Mouse (Mus musculus) stomach, embryonic 15.5 days (tissue): ENCODE data around the gene Krt16. TPM values are rescaled to one million over a fixed set of nuclear protein-coding genes. Genes with fewer than 3 reads are reported as not detected.
"Not testable (repeated sequence)": the region's sequence is repeated elsewhere in the genome, so short reads cannot be mapped to it uniquely, and the experiment has no call there.

Experiments
- ATAC-seq: fragments of 200-750 bp; cut with Nextera tagmentation; 2 replicates; pipeline ENCODE4 v1.8.0; 2017; ENCODE audit warnings: low read depth, moderate number of reproducible peaks, moderate TSS enrichment; ENCODE audit not compliant: insufficient read depth, low FRiP score
- H3K27ac ChIP-seq: fragments of 300-500 bp; sonication (generic); 2 replicates; pipeline ENCODE4 v1.5.1; 2015; ENCODE audit warnings: mild to moderate bottlenecking, inconsistent platforms
- H3K27me3 ChIP-seq: fragments of 300-500 bp; sonication (generic); replicated peaks from 2 replicates; pipeline ENCODE4 v1.6.1; 2015; ENCODE audit warnings: inconsistent platforms
- H3K36me3 ChIP-seq: fragments of 300-500 bp; sonication (generic); 2 replicates; pipeline ENCODE4 v1.6.1; 2015; ENCODE audit warnings: inconsistent platforms
- H3K4me1 ChIP-seq: fragments of 300-500 bp; sonication (generic); 2 replicates; pipeline ENCODE4 v1.6.1; 2015; ENCODE audit warnings: inconsistent platforms
- H3K4me2 ChIP-seq: fragments of 300-500 bp; sonication (generic); 2 replicates; pipeline ENCODE4 v1.6.1; 2015; ENCODE audit warnings: mild to moderate bottlenecking, inconsistent platforms
- H3K4me3 ChIP-seq: fragments of 300-500 bp; sonication (generic); replicated peaks from 2 replicates; pipeline ENCODE4 v1.5.1; 2015; ENCODE audit warnings: inconsistent platforms
- H3K9ac ChIP-seq: fragments of 300-500 bp; sonication (generic); 2 replicates; pipeline ENCODE4 v1.6.1; 2015; ENCODE audit warnings: inconsistent platforms
- H3K9me3 ChIP-seq: fragments of 300-500 bp; sonication (generic); 2 replicates; pipeline ENCODE4 v1.6.1; 2016; ENCODE audit warnings: inconsistent platforms
- WGBS: fragments of 180-500 bp; shearing (Covaris S2); methylation state at CpG from one replicate; pipeline ENCODE4 v1.1.7; 2015; 5-methylcytosine and 5-hydroxymethylcytosine counted together
- polyA plus RNA-seq: library from polyadenylated mRNA; unstranded; fragments of >200 nt; fragmentation: Nextera tagmentation; extraction: Ambion mirVana; gene quantifications from 2 replicates; pipeline ENCODE4 v1.2.1, GENCODE M21; 2015

Krt16 gene
- polyA plus RNA-seq, 1 experiment from 2014 or later = 0.68 TPM

- no peaks in the 10 kb centered on the region for H3K9me3 ChIP-seq
- WGBS = 53% methylated on average over 5 of the region's 5 CpGs
- H3K4me2 ChIP-seq = no peak overlapping the region
- no peak overlapping the region for H3K9ac ChIP-seq
- no peaks in the 10 kb centered on the region for H3K27me3 ChIP-seq
- no peak overlapping the region for H3K4me3 ChIP-seq
- H3K36me3 ChIP-seq = no peaks in the 10 kb centered on the region
- no peak overlapping the region for H3K27ac ChIP-seq
- ATAC-seq = peak; percentile 61
- H3K4me1 ChIP-seq = no peaks in the 10 kb centered on the region
Measured at GRCm38 (mm10) chr11:100254360-100255090, 5.8 kb upstream of the Krt16 start.

GRCm38 (mm10) chr11:100246471-100246870, 2.2 kb downstream of the Krt16 start:
- not testable (repeated sequence) for H3K4me2 ChIP-seq, H3K9me3 ChIP-seq, H3K9ac ChIP-seq, H3K4me1 ChIP-seq, H3K27ac ChIP-seq, H3K36me3 ChIP-seq, H3K27me3 ChIP-seq, H3K4me3 ChIP-seq, ATAC-seq
- 70% methylated on average over 7 of the region's 7 CpGs for WGBS

DNA sequence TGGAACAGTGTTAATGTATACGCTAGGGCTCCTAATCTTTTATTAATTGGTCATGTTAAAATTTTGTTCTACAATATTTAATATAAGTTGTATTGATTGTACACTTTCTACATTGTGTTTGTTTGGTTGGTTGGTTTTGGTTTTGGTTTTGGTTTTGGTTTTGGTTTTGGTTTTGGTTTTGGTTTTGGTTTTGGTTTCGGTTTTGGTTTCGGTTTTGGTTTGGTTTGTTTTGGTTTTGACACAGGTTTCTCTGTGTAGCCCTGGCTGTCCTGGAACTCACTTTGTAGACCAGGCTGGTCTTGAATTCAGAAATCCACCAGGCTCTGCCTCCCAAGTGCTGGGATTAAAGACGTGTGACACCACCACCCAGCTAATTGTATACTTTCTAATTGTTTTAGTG, 8.4 kb downstream of the Krt16 start:
- not testable (repeated sequence) for H3K27ac ChIP-seq, H3K4me2 ChIP-seq, H3K9me3 ChIP-seq, H3K36me3 ChIP-seq, ATAC-seq, H3K4me3 ChIP-seq, H3K27me3 ChIP-seq, H3K9ac ChIP-seq, H3K4me1 ChIP-seq
- WGBS = 86% methylated on average over 4 of the region's 4 CpGs

GRCm38 (mm10) chr11:100221741-100222140, 27.0 kb downstream of the Krt16 start:
- ATAC-seq = no peak
- H3K27ac ChIP-seq = no peak overlapping the region
- H3K27me3 ChIP-seq = no peaks in the 10 kb centered on the region
- no peak overlapping the region for H3K4me3 ChIP-seq
- H3K4me1 ChIP-seq = no peaks in the 10 kb centered on the region
- no peaks in the 10 kb centered on the region; the same call in 1 of the 2 replicates for H3K9me3 ChIP-seq
- H3K4me2 ChIP-seq = no peak overlapping the region
- WGBS = 63% methylated on average over 8 of the region's 8 CpGs
- H3K36me3 ChIP-seq = no peaks in the 10 kb centered on the region
- no peak overlapping the region for H3K9ac ChIP-seq

- Histone ChIP-seq H3K9ac (no peak overlapping the region), H3K36me3 (no peaks in the 10 kb centered on the region), H3K4me3 (no peak overlapping the region), H3K27ac (no peak overlapping the region), H3K4me2 (no peak overlapping the region), H3K27me3 (no peaks in the 10 kb centered on the region), H3K4me1 (no peaks in the 10 kb centered on the region), H3K9me3 (no peaks in the 10 kb centered on the region)
- WGBS = 76% methylated on average over 4 of the region's 4 CpGs
- no peak for ATAC-seq
Measured at GRCm38 (mm10) chr11:100219304-100219703, 29.4 kb downstream of the Krt16 start.

GRCm38 (mm10) chr11:100208542-100208941, 40.2 kb downstream of the Krt16 start:
- ATAC-seq = no peak
- WGBS = 52% methylated on average over 6 of the region's 6 CpGs
- Histone ChIP-seq H3K4me2 (no peak overlapping the region), H3K4me3 (no peak overlapping the region), H3K9ac (no peak overlapping the region), H3K4me1 (no peaks in the 10 kb centered on the region), H3K36me3 (no peaks in the 10 kb centered on the region), H3K27me3 (no peaks in the 10 kb centered on the region), H3K27ac (no peak overlapping the region), H3K9me3 (no peaks in the 10 kb centered on the region)

- Histone ChIP-seq H3K4me1 (no peaks in the 10 kb centered on the region), H3K36me3 (no peaks in the 10 kb centered on the region), H3K4me3 (no peak within 1 kb of the TSS), H3K4me2 (no peak within 1 kb of the TSS), H3K9ac (no peak within 1 kb of the TSS), H3K27me3 (no peaks in the 10 kb centered on the region), H3K27ac (peak within 1 kb of the TSS; percentile 5; the same call in 1 of the 2 replicates), H3K9me3 (no peaks in the 10 kb centered on the region)
- 75% methylated on average over 8 of the region's 8 CpGs for WGBS
- ATAC-seq = no peak
Measured at GRCm38 (mm10) chr11:100207498-100207897, 41.2 kb downstream of the Krt16 start, which contains the start of gene Krt14. Gene Krt14 (minus strand): TSS chr11:100207548.

GRCm38 (mm10) chr11:100203448-100203847, 45.3 kb downstream of the Krt16 start:
- no peak overlapping the region for H3K4me2 ChIP-seq
- H3K9me3 ChIP-seq = no peaks in the 10 kb centered on the region
- no peak overlapping the region for H3K4me3 ChIP-seq
- H3K4me1 ChIP-seq = no peaks in the 10 kb centered on the region
- no peak overlapping the region for H3K9ac ChIP-seq
- ATAC-seq = no peak
- WGBS = 14% methylated on average over 6 of the region's 6 CpGs
- no peaks in the 10 kb centered on the region for H3K36me3 ChIP-seq
- no peak overlapping the region for H3K27ac ChIP-seq
- no peaks in the 10 kb centered on the region for H3K27me3 ChIP-seq

DNA sequence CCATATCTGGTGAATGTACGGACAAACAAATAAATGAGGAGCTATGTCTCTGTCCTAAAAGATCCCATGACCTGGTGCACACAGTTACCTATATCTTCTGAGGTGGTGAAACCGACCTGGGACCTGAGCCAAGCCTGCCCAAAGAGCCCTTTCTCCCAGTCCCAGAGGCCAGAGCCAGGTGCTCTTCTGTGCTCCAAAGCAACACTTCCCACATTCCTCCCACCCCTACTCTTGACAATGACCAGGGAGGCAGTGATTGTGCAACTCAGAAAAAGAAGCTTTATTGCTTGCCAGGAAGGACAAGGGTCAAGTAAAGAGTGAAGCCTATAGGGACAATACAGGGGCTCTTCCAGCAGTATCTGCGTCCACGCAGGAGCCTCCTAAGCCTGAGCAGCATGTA, 45.8 kb downstream of the Krt16 start:
- H3K9ac ChIP-seq = no peak overlapping the region
- no peaks in the 10 kb centered on the region for H3K36me3 ChIP-seq
- no peak overlapping the region for H3K4me2 ChIP-seq
- no peak overlapping the region for H3K27ac ChIP-seq
- no peaks in the 10 kb centered on the region for H3K4me1 ChIP-seq
- 80% methylated on average over 4 of the region's 4 CpGs for WGBS
- no peaks in the 10 kb centered on the region for H3K27me3 ChIP-seq
- no peak overlapping the region for H3K4me3 ChIP-seq
- ATAC-seq = no peak
- no peaks in the 10 kb centered on the region for H3K9me3 ChIP-seq

DNA sequence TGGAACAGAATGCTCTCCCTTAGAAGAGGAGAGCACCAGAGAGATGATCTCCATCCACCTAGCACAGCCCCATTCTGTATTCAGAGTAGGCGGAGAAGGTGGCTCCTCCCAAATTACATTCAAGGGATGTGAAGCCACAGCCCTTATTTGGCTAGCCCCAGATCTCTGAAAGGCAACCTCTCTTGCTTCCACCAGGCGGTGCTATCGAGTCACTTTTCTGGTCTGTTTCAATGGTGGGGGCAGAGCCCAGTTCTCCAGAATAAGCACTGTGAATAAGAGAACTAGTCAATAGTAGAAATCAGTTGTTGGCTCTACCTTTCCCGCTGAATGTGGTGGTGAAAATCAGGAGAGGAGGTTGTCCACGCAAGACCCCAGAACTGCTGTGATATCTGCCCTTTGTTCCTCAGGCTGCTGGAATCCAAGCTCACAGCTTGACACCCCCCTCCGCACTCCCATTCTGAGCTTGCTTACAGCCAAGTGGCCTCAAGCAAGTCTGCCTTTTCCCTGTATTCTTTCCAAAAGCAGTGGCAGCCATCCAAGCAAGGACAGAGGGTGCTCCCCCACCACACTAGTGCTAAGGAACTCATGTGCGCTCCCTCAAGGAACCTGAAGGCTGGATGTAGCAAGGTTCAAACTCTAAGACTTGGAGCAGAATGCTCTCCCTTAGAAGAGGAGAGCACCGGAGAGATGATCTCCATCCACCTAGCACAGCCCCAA, 48.4 kb downstream of the Krt16 start:
- Histone ChIP-seq H3K27me3 (no peaks in the 10 kb centered on the region), H3K4me3 (no peak overlapping the region), H3K4me1 (no peaks in the 10 kb centered on the region), H3K36me3 (no peaks in the 10 kb centered on the region), H3K9me3 (no peaks in the 10 kb centered on the region), H3K4me2 (no peak overlapping the region), H3K9ac (no peak overlapping the region), H3K27ac (no peak overlapping the region)
- 42% methylated on average over 8 of the region's 8 CpGs for WGBS
- ATAC-seq = no peak

- no peaks in the 10 kb centered on the region for H3K27me3 ChIP-seq
- H3K36me3 ChIP-seq = no peaks in the 10 kb centered on the region
- no peak for ATAC-seq
- no peak overlapping the region for H3K4me3 ChIP-seq
- WGBS = 60% methylated on average over 4 of the region's 4 CpGs
- H3K4me1 ChIP-seq = no peaks in the 10 kb centered on the region
- no peak overlapping the region for H3K27ac ChIP-seq
- no peaks in the 10 kb centered on the region for H3K9me3 ChIP-seq
- H3K9ac ChIP-seq = no peak overlapping the region
- H3K4me2 ChIP-seq = no peak overlapping the region
Measured at GRCm38 (mm10) chr11:100198666-100199065, 50.0 kb downstream of the Krt16 start.
